Mouse (Mus musculus): ENCODE measurements at regions not wholly inside any gene's neighbourhood (a gene's known extent, or its start where the extent isn't known, plus 50 kb on each side); places are given as distances from the start of the nearest gene placed in this dataset.
A peak's percentile ranks its signal among the peaks of the same experiment; 100 is the strongest.

DNA sequence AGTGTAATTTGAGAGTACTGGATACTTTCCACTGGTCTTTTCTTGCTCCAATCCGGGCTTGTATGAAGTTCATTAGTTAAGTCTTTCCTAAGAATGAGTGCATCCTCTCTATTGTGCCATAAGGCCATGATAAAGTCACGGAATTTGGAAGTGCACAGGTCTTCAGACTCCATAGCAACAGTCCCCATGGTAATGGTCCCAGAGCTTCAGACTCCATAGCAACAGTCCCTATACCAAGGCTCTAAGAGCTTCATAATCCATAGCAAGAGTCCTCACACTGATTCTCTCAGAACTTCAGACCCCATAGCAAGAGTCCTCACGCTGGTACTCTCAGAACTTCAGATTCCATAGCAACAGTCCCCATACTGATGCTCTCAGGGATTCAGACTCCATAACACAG is 214.5 kb upstream of the Far2 start:
- no peak for DNase-seq (ENCODE audit: low spot score)

DNA sequence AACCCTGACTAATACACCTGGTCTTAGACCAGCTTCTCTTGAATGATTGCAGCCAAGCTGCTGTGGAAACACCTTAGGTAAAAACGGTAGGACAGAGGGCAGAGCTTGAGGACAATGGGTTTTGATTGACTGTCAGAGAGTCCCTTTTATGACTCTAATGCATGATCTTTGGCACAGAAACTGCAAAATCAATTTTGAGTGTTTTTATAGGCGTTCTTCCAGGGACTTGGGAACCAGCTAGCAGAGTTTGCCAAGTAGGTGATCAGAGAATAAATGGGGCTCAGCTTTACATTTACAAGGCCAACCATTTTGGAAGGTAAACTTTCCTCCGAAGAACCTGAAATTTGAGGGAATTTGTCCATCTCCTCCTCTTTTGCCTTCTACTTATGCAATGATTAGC is 213.6 kb upstream of the Far2 start:
- DNase-seq (ENCODE audit: low spot score), result no peak

DNA sequence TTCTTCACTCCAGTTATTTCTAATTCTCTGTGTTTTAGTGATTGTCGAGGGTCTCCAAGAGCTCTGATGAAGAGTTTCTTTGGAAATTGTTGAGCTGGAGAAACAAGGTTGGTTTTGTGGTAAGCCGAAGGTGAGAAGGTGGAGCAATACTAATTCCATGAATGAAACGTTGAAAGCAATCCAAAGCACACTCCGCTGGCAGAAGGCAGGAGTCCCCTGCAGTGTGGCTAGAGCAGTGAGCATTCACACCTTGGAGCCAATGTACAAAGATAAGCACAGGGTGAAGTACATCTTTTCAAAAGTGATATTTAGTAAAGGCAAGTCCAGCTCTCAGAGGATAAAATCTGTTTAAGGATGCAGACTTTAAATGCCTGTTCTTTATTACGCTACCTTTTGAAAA is 208.2 kb upstream of the Far2 start:
- no peak for DNase-seq (ENCODE audit: low spot score)

DNA sequence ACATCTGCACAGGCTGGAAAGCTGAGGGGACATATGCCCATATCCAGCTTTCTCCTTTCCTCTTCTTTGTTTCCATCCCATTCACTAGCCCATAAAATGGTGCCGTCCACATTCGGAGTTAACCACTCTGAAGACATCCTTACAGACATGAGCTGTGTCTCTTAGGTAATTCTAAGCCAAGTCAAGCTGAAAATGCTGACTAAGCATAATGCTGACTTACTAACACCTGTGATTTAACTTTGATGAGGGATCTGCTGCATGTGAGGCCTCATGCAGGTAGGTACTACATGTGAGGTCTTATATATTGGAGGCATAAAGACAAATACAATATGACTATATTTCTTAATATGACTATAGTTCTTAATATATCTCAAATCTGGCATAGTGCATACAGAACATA is 197.1 kb upstream of the Far2 start:
- DNase-seq (ENCODE audit: low spot score), result no peak

DNA sequence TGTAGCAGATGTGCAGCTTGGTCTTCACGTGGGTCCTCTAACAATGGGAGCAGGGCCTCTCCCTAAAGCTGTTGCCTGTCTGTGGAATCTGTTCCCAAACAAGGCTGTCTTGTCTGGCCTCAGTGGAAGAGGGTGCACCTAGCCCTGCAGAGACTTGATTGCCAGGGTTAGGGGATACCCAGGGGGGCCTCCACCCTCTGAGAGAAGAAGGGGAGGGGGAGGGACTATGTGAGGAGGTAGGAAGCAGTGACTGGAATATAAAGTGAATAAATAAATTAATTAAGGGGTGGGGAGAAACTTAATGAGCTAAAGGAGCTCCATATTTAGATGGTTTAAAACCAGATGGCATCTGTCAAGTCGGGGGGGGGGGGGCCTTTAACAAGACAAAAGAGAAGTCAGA is 185.9 kb upstream of the Far2 start:
- no peak for DNase-seq (ENCODE audit: low spot score)

DNA sequence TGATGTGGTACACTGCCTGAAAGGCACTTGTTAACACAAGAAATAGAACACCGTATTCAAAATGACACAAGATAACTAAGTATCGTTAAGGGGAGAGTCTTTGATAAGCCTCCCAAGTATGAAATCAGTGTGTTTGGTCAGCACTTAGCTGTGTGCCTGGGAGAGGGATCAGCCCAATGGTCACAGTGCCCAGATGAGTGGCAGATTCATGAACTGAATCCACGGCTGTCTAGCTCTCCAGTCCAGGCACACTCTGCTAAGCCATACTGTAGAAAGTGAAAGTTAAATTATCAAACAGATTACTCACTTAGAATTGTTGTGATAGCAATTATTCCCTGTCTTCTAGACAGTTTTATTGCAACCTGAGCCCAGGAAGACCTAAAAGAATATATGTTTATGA is 176.0 kb upstream of the Far2 start:
- DNase-seq (ENCODE audit: low spot score), result no peak

DNA sequence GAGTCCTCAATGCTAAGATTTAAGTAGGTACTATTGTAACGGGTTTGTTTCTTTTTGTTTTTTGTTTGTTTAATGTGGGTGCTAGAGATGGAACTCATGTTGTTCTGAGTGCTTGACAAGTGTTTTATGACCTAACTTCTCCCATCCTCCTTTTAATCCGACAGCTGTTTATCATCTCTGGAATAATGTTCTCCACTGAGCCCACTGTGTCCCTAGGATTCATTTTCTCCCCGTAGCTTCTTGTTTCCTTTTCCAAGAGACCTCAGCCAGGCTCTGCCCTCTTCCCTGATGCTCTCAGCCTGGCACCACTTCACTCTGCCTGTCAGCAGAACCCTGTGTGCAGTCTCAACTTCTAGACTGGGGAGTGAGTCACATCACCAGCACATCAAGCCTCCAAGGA is 173.9 kb upstream of the Far2 start:
- DNase-seq (ENCODE audit: low spot score), result no peak

DNA sequence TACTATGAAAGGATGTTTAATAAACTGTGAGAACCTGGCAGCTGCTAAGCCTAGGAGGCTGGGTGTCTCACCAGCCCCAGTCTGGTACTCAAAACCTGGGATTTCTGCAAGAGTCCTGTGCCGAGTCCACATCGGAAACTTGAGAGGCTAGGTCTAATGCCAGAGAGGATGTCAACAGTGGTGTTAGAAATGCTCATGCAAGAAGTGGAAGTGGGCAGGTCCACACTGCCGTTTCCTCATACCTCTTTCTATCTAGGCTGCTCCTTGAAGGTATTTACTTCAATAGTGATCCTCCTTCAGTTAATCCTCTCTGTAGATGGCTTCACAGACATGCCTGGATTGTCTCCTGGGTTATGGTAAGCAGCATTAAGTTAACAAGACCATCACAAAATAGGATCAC is 168.6 kb upstream of the Far2 start:
- no peak for DNase-seq (ENCODE audit: low spot score)

DNA sequence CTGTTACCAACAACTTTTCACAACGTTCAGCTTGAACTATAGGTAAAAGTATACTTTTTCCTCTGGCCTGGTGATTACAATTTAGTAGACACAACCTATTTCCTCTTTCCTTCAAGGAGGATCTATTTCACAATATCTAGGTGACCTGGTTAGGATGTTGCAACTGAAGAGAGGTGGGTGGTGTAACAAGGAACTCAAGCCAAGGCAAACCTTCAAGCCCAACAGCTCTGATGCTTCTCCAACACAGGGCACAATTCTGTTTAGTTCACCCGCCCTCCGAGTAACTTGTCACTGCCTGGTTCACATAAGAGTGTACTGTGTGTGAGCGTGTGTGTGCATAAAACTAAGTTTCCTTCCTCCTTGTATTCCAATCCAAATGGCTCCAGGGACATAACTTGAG is 161.2 kb upstream of the Far2 start:
- DNase-seq (ENCODE audit: low spot score), result no peak

DNA sequence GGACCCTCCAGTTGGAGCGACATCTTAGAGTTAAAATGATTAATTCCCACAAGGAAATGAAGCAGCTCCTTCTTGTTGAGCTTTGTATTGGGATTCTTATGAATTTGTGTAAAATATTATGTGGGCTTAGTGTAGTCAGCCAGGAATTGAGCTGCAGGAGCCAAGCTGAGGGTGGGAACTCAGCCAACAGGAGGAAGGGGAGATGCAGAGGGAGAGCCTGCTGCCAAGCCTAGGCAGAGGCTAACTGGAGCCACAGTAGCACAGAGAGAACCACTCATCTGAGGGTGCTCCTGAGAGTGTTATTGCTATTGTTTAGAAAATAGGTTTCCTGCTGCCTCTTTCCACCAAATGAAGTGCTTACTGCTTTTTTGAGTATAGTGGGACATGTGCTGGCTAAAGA is 127.4 kb upstream of the Far2 start:
- no peak for DNase-seq (ENCODE audit: low spot score)

DNA sequence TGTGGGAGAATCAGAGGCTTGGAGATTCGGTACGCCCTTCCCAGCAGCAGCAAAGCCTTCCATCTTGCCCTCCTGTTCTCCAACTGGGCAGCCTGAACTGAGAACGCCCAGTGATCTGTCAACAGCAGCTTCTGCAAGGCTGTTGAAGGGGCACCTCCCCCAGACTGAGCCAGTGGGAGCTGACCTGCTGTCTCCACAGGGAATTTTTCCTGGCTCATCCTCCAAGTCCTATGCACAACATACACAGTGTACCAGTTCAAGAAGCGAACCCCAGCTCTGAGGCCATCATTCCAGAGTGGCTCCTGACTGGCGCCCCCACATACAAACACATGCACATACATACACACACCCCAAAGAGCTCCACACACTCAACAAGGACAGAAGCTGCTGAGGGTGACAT is 126.0 kb upstream of the Far2 start:
- DNase-seq (ENCODE audit: low spot score), result no peak

DNA sequence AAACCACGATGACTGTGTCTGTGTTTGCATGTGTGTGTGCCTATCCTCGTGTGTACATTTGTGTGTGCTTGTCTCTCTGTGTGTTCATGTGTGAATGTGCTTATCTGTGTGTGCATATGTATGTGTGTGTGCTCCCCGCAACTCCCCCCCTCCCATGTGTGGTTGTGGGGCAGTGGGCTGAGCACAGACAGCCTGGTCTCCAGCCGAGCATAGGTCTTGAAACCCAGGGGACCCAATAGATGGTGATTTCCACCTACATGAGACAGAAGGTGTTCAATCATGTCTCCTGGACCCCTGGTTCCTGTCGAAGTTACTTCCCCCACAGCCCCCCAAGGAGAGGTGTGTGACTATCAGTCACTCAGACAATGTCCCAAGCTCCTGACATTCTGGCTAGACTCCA is 124.6 kb upstream of the Far2 start:
- no peak for DNase-seq (ENCODE audit: low spot score)

DNA sequence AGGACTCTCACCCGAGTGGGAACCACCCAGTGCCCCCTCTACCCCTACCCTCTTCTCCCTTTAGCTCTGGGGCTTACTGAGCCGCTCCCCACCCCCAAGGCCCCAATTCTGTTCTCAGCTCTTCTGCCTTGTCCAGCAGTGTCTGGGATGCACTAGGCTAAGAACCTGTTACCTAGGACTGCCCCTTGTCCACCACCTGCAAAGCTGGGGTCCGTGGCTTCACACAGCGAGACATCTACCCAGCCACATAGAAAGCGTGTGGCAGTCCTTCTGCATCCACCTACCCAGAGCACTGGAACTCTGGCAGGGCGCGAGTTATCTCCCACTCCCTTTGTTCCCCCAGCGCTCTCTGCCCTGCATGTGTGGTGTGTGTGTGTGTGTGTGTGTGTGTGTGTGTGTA is 123.8 kb upstream of the Far2 start:
- DNase-seq (ENCODE audit: low spot score), result no peak

DNA sequence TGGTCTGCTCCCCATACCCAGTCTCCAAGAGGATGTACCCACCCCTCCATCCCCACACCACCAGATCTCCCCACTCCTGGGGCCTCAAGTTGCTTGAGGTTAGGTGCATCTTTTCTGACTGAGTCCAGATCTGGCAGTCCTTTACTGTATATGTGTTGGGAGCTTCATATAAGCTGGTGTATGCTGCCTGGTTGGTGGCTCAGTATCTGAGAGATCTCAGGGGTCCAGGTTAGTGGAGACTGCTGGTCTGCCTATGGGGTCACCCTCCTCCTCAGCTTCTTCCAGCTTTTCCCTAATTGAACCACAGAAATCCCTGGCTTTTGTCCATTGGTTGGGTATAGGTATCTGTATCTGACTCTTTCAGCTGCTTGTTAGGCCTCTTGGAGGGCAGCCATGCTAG is 118.1 kb upstream of the Far2 start:
- DNase-seq (ENCODE audit: low spot score), result no peak

DNA sequence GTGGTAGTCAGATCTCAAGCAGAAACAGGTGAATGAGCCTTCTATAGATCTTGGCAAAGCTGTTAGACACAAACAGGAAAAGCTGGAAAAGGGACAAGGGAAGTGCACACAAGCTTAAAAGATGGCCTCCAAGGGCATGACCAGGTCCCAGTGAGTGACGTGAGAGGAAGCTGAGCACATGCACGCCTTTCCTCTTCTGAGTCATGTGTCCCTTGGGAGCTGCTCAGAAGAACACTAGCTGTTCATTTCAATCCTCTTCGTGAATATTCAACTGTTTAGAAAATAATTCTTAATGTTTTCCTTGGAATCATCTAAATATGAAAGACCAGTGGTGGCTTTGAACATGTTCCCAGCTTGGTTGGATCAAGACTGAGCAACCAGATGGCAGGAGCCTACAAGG is 103.0 kb upstream of the Far2 start:
- DNase-seq (ENCODE audit: low spot score), result no peak

DNA sequence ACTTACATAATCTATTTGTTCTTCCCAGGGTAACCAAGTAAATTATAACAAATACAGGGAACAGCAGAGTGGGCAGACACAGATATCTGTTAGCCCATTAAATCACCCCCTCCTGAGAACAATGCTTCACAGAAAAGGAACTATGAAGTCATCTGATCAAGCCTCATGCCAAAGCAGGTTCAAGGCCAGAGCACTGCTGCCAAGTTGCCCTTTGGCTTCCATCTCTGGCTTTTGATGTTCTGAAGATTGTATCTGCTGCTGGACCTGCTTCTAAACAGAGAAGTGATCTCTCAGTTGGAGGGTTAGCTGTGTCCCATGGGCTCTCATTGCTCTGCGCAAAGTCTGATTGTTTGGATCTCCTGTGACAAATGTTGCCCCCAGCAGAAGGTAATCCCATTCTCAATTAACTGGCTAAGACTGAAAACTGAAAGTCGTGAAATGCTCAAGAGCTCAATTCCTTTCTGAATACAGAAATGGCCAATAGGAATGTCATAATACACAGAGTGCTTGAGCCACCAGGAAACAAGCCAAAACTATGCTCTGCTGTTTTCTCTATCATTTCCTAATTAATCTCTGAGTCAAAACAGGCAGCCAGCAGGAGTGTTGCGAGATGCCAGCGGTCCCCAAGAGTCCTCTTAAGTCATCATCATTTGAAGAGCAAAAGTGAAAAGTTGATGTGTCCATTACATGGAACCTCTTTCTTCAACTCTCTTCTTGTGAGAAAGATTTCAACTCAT is 102.0 kb upstream of the Far2 start:
- no peak for DNase-seq (ENCODE audit: low spot score)

DNA sequence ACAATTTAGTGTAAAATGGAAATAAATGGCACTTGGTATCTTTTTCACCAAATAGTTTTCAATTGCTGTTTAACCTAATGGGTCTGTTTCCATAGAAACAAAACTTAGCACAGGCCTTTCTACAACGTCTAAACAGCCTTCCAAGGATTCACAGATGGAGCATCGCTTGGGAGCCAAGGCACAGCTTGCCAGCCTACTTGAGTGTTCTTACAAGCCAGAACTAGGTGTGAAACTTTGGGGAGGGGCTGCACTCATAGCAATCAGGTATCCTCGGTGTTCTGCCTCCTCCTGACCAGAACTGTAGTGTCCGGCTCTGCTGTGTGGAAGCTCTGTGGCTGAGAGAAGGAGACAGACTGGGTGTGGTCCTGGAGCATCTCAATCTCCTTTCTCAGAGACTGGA is 99.1 kb upstream of the Far2 start:
- no peak for DNase-seq (ENCODE audit: low spot score)

DNA sequence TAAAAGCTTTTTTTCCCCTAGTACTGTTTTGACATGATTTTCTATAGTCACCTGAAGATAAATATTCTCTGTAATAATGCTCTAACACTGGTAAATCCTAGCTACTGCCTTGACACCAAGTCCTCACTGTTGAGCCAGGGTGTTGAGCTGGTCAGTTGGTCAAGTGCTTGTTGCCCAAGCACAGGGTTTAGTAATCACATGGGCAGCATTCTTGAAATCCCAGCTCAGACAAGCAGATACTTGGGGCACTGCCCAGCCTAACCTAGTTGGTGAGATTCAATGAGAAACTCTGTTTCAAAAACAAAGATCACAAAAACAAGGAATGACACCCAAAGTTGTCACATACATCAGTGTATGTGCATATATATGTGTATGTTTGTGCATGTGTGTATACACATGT is 95.4 kb upstream of the Far2 start:
- DNase-seq (ENCODE audit: low spot score), result no peak

DNA sequence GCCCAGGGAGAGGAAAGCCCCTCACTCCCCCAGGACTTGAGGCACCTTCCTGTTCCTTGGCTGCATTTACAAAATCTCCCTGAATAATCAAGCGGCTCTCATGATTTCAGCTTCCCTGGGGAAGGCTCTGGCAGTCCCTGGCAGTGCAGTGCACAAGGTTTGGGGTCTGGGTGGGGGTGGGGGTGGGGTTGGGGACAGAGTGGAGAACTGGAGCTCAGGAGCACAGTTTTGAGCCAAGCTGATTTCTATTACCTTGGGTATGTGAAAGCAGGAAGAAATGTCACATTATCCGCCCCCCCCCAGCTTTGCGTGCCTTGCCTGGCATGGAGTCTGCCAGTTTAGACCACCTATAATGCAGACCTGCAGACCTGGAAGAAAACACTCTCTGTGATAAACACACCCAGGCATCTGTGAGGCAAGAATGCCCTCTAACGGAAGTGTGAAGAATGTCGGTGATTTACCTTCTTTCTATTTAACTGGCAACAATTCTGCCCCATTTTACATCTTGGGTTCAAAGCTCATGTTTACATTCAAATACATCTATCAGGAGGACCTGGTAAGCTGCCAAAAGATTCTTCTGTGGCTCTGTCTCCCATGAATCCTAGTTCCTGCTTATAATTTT is 93.9 kb upstream of the Far2 start:
- peak; percentile 37 for DNase-seq (ENCODE audit: low spot score)

DNA sequence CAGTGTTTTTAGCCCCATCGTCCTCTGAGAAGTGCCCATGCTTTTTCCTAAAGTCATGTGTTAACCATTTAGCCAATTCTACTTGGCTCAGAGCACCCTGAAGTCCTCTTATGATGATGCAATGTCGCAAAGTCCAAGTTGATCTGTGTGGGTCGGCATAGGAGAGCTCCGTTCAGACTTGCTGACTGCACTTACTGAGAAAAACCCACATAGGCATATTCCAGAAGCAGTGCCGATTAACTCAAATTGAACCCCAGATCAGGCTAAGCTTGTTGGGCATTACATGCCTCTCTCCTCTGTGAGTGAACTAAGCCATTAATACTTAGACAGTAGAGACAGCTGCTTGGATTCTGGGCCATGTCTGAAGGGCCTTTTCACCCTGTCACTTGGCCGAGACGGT is 93.3 kb upstream of the Far2 start:
- DNase-seq (ENCODE audit: low spot score), result no peak

DNA sequence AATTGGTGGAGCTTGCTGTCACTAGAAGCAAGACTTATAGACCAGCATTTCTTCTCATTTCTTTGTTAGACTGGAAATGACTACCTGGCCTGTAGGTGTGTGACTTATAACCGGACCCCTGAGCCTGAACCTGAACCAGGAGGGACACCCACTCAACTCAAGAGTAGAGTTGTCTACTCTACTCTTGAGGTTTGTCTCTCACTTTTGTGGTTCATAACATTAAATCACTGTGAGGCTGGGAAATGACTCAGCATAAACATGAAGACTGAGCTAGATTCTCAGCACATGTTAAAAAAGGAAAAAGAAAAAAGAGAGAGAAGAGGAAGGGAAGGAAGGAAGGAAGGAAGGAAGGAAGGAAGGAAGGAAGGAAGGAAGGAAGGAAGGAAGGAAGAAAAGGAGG is 92.8 kb upstream of the Far2 start:
- DNase-seq (ENCODE audit: low spot score), result no peak

DNA sequence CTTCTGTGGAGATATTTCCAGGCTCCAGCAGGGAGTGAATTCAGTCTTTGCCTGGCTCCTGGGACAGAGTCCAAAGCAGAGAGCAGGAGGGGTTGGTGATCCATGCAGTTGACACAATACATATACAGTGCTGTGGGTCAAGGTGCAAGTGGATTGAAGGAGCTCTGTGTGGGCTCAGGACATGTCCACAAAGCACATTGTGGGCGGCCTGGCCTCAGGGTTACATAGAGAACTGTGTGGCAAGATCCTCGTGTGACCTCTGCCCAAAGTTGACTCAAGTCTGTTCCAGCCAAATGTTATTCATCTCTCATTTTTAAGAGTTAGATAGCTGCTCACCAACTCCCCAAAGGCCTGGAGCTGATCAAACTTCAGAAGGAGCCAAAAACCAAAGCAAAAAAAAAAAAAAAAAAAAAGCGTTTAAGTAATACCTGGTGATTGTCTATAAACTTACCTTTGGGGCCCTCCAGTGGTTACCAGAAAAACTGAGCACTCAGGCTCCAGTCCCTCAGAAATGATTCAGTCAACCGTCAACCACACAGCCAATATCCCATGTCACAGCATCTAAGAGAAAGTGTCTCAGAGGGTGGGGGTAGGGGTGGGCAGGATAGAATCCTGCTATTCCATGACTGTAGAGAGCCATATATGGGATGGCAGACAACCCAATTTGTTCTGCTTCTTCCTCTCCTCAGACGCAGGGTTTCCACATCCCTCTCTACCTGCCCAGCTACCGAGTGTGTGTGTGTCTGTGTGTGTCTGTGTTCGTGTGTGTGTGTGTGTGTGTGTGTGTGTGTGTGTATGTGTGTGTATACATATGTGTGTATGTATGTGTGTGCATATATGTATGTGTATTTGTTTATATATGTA is 91.9 kb upstream of the Far2 start:
- DNase-seq (ENCODE audit: low spot score), result no peak

DNA sequence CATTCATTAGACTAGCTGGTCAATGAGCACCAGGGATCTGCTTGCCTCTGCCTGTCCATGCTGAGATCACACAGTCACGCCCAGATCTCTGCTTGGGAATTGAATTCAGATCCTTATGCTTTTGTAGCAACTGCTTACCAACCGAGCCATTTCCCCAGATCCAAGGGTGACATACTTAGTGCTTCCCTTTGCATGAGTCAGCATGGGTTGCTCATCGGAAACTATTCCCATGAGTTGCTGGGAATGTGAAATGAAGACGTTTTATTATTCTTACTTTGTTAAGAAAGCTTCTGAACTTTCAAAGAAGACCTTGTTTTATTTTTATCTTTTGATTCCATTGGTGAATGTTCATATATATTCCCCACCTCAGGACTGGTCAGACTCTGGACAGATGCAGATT is 82.3 kb upstream of the Far2 start:
- no peak for DNase-seq (ENCODE audit: low spot score)
